Mouse (Mus musculus) forebrain, embryonic 13.5 days (tissue): ENCODE measurements around the gene Clec18a. TPM values are rescaled to one million over a fixed set of nuclear protein-coding genes. Genes with fewer than 3 reads are reported as not detected.
"Not testable (repeated sequence)": the region's sequence is repeated elsewhere in the genome, so short reads cannot be mapped to it uniquely, and the experiment has no call there.

ENCODE experiments used
- ATAC-seq: fragments of 200-750 bp; cut with Nextera tagmentation; 2 replicates; pipeline ENCODE4 v1.8.0; 2017
- H3K27ac ChIP-seq: fragments of 300-500 bp; sonication (generic); 2 replicates; pipeline ENCODE4 v1.5.1; 2015; ENCODE audit warnings: inconsistent platforms, mild to moderate bottlenecking, moderate library complexity
- H3K27me3 ChIP-seq: fragments of 300-500 bp; sonication (generic); 2 replicates; pipeline ENCODE4 v1.6.1; 2015; ENCODE audit warnings: mild to moderate bottlenecking, inconsistent platforms
- H3K36me3 ChIP-seq: fragments of 300-500 bp; sonication (generic); 2 replicates; pipeline ENCODE4 v1.6.1; 2015; ENCODE audit warnings: mild to moderate bottlenecking, inconsistent platforms; ENCODE audit not compliant: poor library complexity, severe bottlenecking
- H3K4me1 ChIP-seq: fragments of 300-500 bp; sonication (generic); 2 replicates; pipeline ENCODE4 v1.6.1; 2015; ENCODE audit warnings: inconsistent platforms
- H3K4me2 ChIP-seq: fragments of 300-500 bp; sonication (generic); 2 replicates; pipeline ENCODE4 v1.6.1; 2015; ENCODE audit warnings: inconsistent platforms, mild to moderate bottlenecking, moderate library complexity
- H3K4me3 ChIP-seq: fragments of 300-500 bp; sonication (generic); 2 replicates; pipeline ENCODE4 v1.5.1; 2015; ENCODE audit warnings: mild to moderate bottlenecking, inconsistent platforms
- H3K9ac ChIP-seq: fragments of 300-500 bp; sonication (generic); 2 replicates; pipeline ENCODE4 v1.6.1; 2015; ENCODE audit warnings: mild to moderate bottlenecking, inconsistent platforms
- H3K9me3 ChIP-seq: fragments of 300-500 bp; sonication (generic); replicated peaks from 2 replicates; pipeline ENCODE4 v1.6.1; 2016; ENCODE audit warnings: inconsistent platforms
- WGBS: fragments of 180-500 bp; shearing (Covaris S2); methylation state at CpG from one replicate; pipeline ENCODE4 v1.1.7; 2015; 5-methylcytosine and 5-hydroxymethylcytosine counted together
- microRNA-seq: library from miRNA; unstranded; fragments of <30 nt; microRNA quantifications from one replicate; pipeline ENCODE4, GENCODE M21; 2016
- polyA plus RNA-seq: library from polyadenylated mRNA; unstranded; fragments of >200 nt; fragmentation: Nextera tagmentation; extraction: Ambion mirVana; gene quantifications from 2 replicates; pipeline ENCODE4 v1.2.1, GENCODE M21; 2015

Gene Clec18a
- polyA plus RNA-seq, 1 experiment from 2014 or later, result 0.22 TPM

DNA sequence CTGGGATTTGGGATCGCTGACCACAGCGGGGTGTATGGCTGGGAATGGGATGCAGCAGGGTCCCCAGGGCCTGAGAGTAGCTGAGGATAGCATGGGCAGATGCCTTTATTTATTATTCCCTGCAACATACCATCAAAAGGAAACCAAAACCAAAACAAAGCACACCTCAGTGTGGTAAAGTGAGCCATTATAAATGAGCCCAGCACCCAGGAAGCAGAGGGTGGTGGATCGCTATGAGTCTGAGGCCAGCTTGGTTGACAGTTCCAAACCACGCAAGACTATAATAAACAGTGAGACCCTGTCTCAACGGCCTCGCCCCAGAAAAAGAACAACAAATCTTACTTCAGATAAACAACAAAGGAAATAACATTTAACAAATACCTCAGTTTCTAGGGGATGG, 62.2 kb downstream of the Clec18a start:
- no peak overlapping the region for H3K4me2 ChIP-seq
- no peak overlapping the region for H3K27ac ChIP-seq
- H3K4me3 ChIP-seq, result no peak overlapping the region
- WGBS, result 88% methylated on average over 6 of the region's 6 CpGs
- H3K9ac ChIP-seq, result no peak overlapping the region
- H3K9me3 ChIP-seq, result no peaks in the 10 kb centered on the region
- H3K4me1 ChIP-seq, result peaks cover 18% of the 10 kb centered on the region
- no peak for ATAC-seq
- peaks cover 22% of the 10 kb centered on the region for H3K27me3 ChIP-seq
- no peaks in the 10 kb centered on the region for H3K36me3 ChIP-seq

DNA sequence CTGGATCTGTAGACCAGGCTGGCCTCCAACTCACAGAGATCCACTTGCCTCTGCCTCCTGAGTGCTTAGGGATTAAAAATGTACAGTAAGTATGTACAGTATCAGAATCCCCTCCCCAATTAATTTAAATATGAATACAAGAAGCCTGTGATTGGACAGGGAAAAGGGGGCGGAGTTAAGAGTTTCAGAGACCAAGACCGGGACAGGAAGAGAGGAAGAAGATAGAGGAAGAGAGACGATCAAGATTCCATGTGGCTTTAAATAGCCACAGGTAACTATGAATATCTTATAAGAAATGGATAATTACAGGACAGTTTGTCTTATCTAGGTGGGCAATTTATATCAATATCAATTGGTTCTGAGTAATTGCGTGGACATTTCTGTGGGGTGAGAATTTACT, 62.6 kb downstream of the Clec18a start:
- Histone ChIP-seq H3K27me3 (peaks cover 22% of the 10 kb centered on the region), H3K4me3 (no peak overlapping the region), H3K4me2 (no peak overlapping the region), H3K27ac (no peak overlapping the region), H3K4me1 (peaks cover 14% of the 10 kb centered on the region), H3K36me3 (no peaks in the 10 kb centered on the region), H3K9me3 (no peaks in the 10 kb centered on the region), H3K9ac (no peak overlapping the region)
- 68% methylated on average over 4 of the region's 4 CpGs for WGBS
- no peak for ATAC-seq

DNA sequence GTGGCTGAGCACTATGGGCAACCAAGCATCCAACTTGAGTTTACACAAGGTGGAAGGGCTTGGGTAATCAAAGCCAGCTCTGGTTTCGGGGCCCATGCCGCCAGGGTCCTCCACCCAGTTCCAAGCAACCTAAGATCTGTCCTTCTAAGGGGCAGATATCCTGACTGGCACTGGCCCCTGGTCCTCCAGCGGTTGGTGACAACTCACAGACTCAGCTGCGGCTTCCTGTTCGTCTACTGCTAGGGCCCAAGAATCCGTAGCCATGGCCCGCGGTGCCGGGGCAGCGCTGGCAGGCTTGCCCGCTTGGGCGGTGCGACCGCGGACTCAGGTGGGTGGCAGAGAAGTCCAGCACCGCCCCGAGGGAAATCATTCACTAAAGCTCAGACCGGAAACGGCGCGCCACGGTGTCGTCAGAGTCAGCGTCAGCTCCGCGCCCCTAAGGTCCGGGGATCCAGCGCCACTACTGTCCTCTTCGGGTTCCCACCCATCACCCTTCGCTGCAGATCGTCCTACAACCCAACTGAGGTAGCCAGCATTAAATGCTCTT, 64.8 kb downstream of the Clec18a start:
- Histone ChIP-seq H3K4me2 (peak overlapping the region; percentile 87), H3K9ac (peak overlapping the region; percentile 82), H3K4me1 (peaks cover 10% of the 10 kb centered on the region; the same call in 1 of the 2 replicates), H3K27me3 (peaks cover 22% of the 10 kb centered on the region), H3K36me3 (no peaks in the 10 kb centered on the region), H3K27ac (no peak overlapping the region), H3K4me3 (peak overlapping the region; percentile 79), H3K9me3 (no peaks in the 10 kb centered on the region)
- WGBS, result under 1% methylated on average over 31 of the region's 31 CpGs
- peak; percentile 93 for ATAC-seq

DNA sequence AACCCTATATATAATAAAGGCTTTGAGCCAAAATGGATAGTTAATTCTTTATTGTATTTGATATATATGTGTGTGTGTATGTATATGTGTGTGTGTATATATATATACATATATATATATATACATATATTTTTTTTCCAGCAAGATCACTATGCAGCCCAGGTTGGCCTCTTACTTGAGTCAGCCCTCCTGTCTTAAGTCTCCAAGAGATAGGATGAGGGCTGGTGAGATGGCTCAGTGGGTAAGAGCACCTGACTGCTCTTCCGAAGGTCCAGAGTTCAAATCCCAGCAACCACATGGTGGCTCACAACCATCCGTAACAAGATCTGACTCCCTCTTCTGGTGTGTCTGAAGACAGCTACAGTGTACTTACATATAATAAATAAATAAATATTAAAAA, 65.6 kb downstream of the Clec18a start:
- not testable (repeated sequence) for H3K9ac ChIP-seq, H3K4me3 ChIP-seq, H3K36me3 ChIP-seq, ATAC-seq, H3K27ac ChIP-seq, H3K4me2 ChIP-seq, H3K9me3 ChIP-seq
- Histone ChIP-seq H3K4me1 (peaks cover 10% of the 10 kb centered on the region; the same call in 1 of the 2 replicates), H3K27me3 (peaks cover 19% of the 10 kb centered on the region)
- WGBS, result 94% methylated on average over 2 of the region's 2 CpGs

DNA sequence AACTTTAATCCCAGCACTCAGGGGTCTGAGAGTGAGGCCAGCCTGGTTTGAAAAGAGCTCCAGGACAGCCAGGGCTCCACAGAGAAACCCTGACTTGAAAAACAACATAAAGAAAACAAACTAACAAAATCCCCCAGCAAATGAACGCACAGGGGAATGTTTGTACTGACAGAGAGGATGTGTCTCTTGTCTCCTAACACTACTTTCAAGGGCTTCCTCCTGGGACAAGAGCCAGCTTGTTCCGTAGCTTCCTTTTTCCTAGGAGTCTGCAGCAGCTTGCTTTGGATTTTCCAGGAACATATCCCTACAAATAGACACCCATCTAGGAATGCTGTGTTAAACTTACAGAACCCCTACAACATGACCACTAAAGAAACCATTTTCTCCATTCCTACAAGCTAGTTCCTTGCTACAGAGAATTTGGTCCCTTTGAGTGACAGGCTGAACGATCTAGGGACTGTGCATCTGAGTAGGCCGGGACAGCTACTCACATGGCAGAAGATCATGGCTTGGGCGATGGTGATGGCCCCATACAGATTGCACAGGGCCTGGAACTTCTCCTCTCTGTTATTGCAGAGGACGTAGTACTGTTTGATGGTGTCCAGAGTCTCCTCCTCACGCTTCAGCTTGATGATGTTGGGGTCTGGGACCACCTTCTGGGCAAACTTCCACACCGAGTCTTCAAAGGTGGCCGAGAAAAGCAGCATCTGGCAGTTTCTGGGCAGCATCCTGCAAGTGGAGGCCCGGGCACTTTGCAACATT, 81.8 kb downstream of the Clec18a start:
- H3K36me3 ChIP-seq, result peaks cover 61% of the 10 kb centered on the region
- H3K4me1 ChIP-seq, H3K9ac ChIP-seq, ATAC-seq, H3K4me2 ChIP-seq, H3K27ac ChIP-seq, H3K4me3 ChIP-seq, H3K9me3 ChIP-seq, H3K27me3 ChIP-seq: not testable (repeated sequence)
- WGBS, result 93% methylated on average over 9 of the region's 10 CpGs

Small RNA genes within 50 kb of the gene (microRNA-seq; reads per million reads assigned to microRNA genes)
- gene Gm24103 (not detected), gene Mir3473d (not detected)

Other genes starting within 250 kb of the Clec18a start
- gene Cog4, start 245.8 kb downstream of the Clec18a start, polyA plus RNA-seq, result 61.4 and 62.1 TPM in 2 replicates
- gene Sf3b3, start 245.6 kb downstream of the Clec18a start, polyA plus RNA-seq, result 136 and 153 TPM in 2 replicates
- 8.8 and 10.3 TPM in 2 replicates for gene Fuk, start 189.9 kb downstream of the Clec18a start, polyA plus RNA-seq
- 17.1 and 18.1 TPM in 2 replicates for gene St3gal2, start 172.5 kb downstream of the Clec18a start, polyA plus RNA-seq
- gene Ddx19a, start 94.6 kb downstream of the Clec18a start, polyA plus RNA-seq, result 14.0 and 14.7 TPM in 2 replicates
- gene Ddx19b, start 60.7 kb downstream of the Clec18a start, polyA plus RNA-seq, result 8.4 and 9.9 TPM in 2 replicates
- 62.6 and 69.7 TPM in 2 replicates for gene Aars, start 59.3 kb downstream of the Clec18a start, polyA plus RNA-seq
- gene Exosc6, start 36.1 kb downstream of the Clec18a start, polyA plus RNA-seq, result not detected in 2 replicates
- 11.5 and 13.4 TPM in 2 replicates for gene Pdpr, start 2.2 kb upstream of the Clec18a start, polyA plus RNA-seq
- 57.0 and 61.3 TPM in 2 replicates for gene Glg1, start 166.8 kb upstream of the Clec18a start, polyA plus RNA-seq
- gene Rfwd3, start 207.8 kb upstream of the Clec18a start, polyA plus RNA-seq, result 47.9 and 52.6 TPM in 2 replicates
- gene Mlkl, start 245.8 kb upstream of the Clec18a start, polyA plus RNA-seq, result 0.23 and 0.53 TPM in 2 replicates